Mouse (Mus musculus) CH12.LX (cell line): ENCODE measurements around the gene Eml2. TPM values are rescaled to one million over a fixed set of nuclear protein-coding genes. Genes with fewer than 3 reads are reported as not detected.
A peak's percentile ranks its signal among the peaks of the same experiment; 100 is the strongest.

Experiments
- DNase-seq: peaks from one replicate; pipeline ENCODE4 v3.0.0-alpha.2; 2013; ENCODE audit errors: extremely low read depth
- H3K27ac ChIP-seq: 2 replicates; pipeline ENCODE4 v1.5.1; 2012; ENCODE audit warnings: low read depth, mild to moderate bottlenecking, control low read depth, moderate library complexity; ENCODE audit not compliant: insufficient read depth
- H3K27me3 ChIP-seq: replicated peaks from 2 replicates; pipeline ENCODE3; 2012; ENCODE audit warnings: inconsistent platforms
- H3K36me3 ChIP-seq, 2 experiments: replicated peaks in 1 of 2; 2 replicates each; pipeline versions ENCODE3 to v1.6.1; 2012; ENCODE audit warnings: inconsistent platforms in 1 of 2, low read length in 1 of 2, mild to moderate bottlenecking in 1 of 2, mixed read lengths in 1 of 2, moderate library complexity in 1 of 2; ENCODE audit not compliant: control insufficient read depth in 1 of 2, insufficient read depth in 1 of 2
- H3K4me1 ChIP-seq, 2 experiments: 2 replicates each; pipeline ENCODE4 v1.6.1; 2012; ENCODE audit warnings: inconsistent platforms in 1 of 2, moderate library complexity in 1 of 2; ENCODE audit not compliant: insufficient read depth in 2 of 2, control insufficient read depth in 1 of 2
- H3K4me2 ChIP-seq: 2 replicates; pipeline ENCODE4 v1.6.1; 2012; ENCODE audit warnings: low read depth, mild to moderate bottlenecking, control low read depth; ENCODE audit not compliant: poor library complexity, insufficient read depth, severe bottlenecking
- H3K4me3 ChIP-seq, 3 experiments: fragments of 150-350 bp in 1 of 3; sonication (generic) in 1 of 3; replicated peaks in 1 of 3; 2 replicates each; pipeline versions ENCODE3 to v1.5.1; 2011 to 2012; ENCODE audit warnings: low read depth in 2 of 3, low read length in 2 of 3, mild to moderate bottlenecking in 2 of 3, moderate library complexity in 2 of 3, control low read depth in 1 of 3, improper control_type of control experiment in 1 of 3, inconsistent platforms in 1 of 3, mixed read lengths in 1 of 3; ENCODE audit not compliant: poor library complexity in 1 of 3
- H3K79me2 ChIP-seq: replicated peaks from 2 replicates; pipeline ENCODE4 v1.6.1; 2012; ENCODE audit warnings: mild to moderate bottlenecking, moderate library complexity; ENCODE audit not compliant: control insufficient read depth, poor library complexity, insufficient read depth, severe bottlenecking; ENCODE audit errors: extremely low read depth
- H3K9ac ChIP-seq: 2 replicates; pipeline ENCODE4 v1.6.1; 2012; ENCODE audit warnings: low read depth, mild to moderate bottlenecking, control low read depth, moderate library complexity; ENCODE audit not compliant: insufficient read depth
- H3K9me3 ChIP-seq: replicated peaks from 2 replicates; pipeline ENCODE3; 2012; ENCODE audit warnings: low read length, inconsistent platforms, mixed read lengths
- BHLHE40 ChIP-seq: IDR thresholded peaks from 2 replicates; pipeline ENCODE4 v1.6.1; 2011; ENCODE audit warnings: mild to moderate bottlenecking, low read depth, low read length, improper control_type of control experiment
- CHD1 ChIP-seq: IDR thresholded peaks from 2 replicates; pipeline ENCODE4 v1.6.1; 2012; ENCODE audit warnings: low read depth, low read length, improper control_type of control experiment, inconsistent platforms
- CHD2 ChIP-seq: IDR thresholded peaks from 2 replicates; pipeline ENCODE4 v1.6.1; 2011; ENCODE audit warnings: low read length, improper control_type of control experiment
- E2F4 ChIP-seq: IDR thresholded peaks from 2 replicates; pipeline ENCODE4 v1.6.1; 2011; ENCODE audit warnings: low read depth, low read length, improper control_type of control experiment; ENCODE audit not compliant: insufficient replicate concordance
- ELF1 ChIP-seq: IDR thresholded peaks from 2 replicates; pipeline ENCODE4 v1.6.1; 2014; ENCODE audit warnings: low read depth, mild to moderate bottlenecking, inconsistent platforms, low read length, improper control_type of control experiment
- EP300 ChIP-seq: IDR thresholded peaks from 2 replicates; pipeline ENCODE4 v1.6.1; 2011; ENCODE audit warnings: low read length, improper control_type of control experiment
- ETS1 ChIP-seq: conservative IDR thresholded peaks from 2 replicates; pipeline ENCODE4 v1.6.1; 2012; ENCODE audit warnings: low read depth, mild to moderate bottlenecking, inconsistent platforms, low read length, improper control_type of control experiment, moderate library complexity
- GABPA ChIP-seq: IDR thresholded peaks from 2 replicates; pipeline ENCODE4 v1.6.1; 2012; ENCODE audit warnings: low read depth, low read length, improper control_type of control experiment, inconsistent platforms; ENCODE audit not compliant: insufficient replicate concordance
- JUN ChIP-seq: IDR thresholded peaks from 2 replicates; pipeline ENCODE4 v1.6.1; 2011; ENCODE audit warnings: low read depth, mild to moderate bottlenecking, low read length, improper control_type of control experiment, moderate library complexity; ENCODE audit not compliant: insufficient read depth
- JUND ChIP-seq: conservative IDR thresholded peaks from 2 replicates; pipeline ENCODE4 v1.6.1; 2011; ENCODE audit warnings: low read depth, low read length, improper control_type of control experiment
- MAX ChIP-seq: IDR thresholded peaks from 2 replicates; pipeline ENCODE4 v1.6.1; 2011; ENCODE audit warnings: low read length, improper control_type of control experiment
- MAZ ChIP-seq: IDR thresholded peaks from 2 replicates; pipeline ENCODE4 v1.6.1; 2012; ENCODE audit warnings: low read depth, mild to moderate bottlenecking, inconsistent platforms, low read length, improper control_type of control experiment, moderate library complexity
- MEF2A ChIP-seq: IDR thresholded peaks from 2 replicates; pipeline ENCODE4 v1.6.1; 2014; ENCODE audit warnings: low read depth, mild to moderate bottlenecking, inconsistent platforms, low read length, improper control_type of control experiment, borderline replicate concordance
- MYC ChIP-seq: IDR thresholded peaks from 2 replicates; pipeline ENCODE4 v1.6.1; 2011; ENCODE audit warnings: low read depth, mild to moderate bottlenecking, improper control_type of control experiment, low read length
- NELFE ChIP-seq: IDR thresholded peaks from 2 replicates; pipeline ENCODE4 v1.6.1; 2011; ENCODE audit warnings: low read depth, low read length, improper control_type of control experiment
- NRF1 ChIP-seq: IDR thresholded peaks from 2 replicates; pipeline ENCODE4 v1.6.1; 2014; ENCODE audit warnings: low read depth, mild to moderate bottlenecking, inconsistent platforms, low read length, improper control_type of control experiment, moderate library complexity
- POLR2A ChIP-seq: IDR thresholded peaks from 2 replicates; pipeline ENCODE4 v1.6.1; 2011; ENCODE audit warnings: low read depth, mild to moderate bottlenecking, improper control_type of control experiment, low read length
- POLR2AphosphoS2 ChIP-seq: IDR thresholded peaks from 2 replicates; pipeline ENCODE4 v1.6.1; 2011; ENCODE audit warnings: low read depth, low read length, improper control_type of control experiment
- RAD21 ChIP-seq: IDR thresholded peaks from 2 replicates; pipeline ENCODE4 v1.6.1; 2011; ENCODE audit warnings: low read depth, mild to moderate bottlenecking, low read length, improper control_type of control experiment, moderate library complexity
- RCOR1 ChIP-seq: conservative IDR thresholded peaks from 2 replicates; pipeline ENCODE4 v1.6.1; 2012; ENCODE audit warnings: low read depth, mild to moderate bottlenecking, inconsistent platforms, low read length, improper control_type of control experiment
- SIN3A ChIP-seq: IDR thresholded peaks from 2 replicates; pipeline ENCODE4 v1.6.1; 2012; ENCODE audit warnings: low read length, improper control_type of control experiment, inconsistent platforms
- SMC3 ChIP-seq: IDR thresholded peaks from 2 replicates; pipeline ENCODE4 v1.6.1; 2011; ENCODE audit warnings: low read depth, low read length, improper control_type of control experiment
- TBP ChIP-seq: conservative IDR thresholded peaks from 2 replicates; pipeline ENCODE4 v1.6.1; 2011; ENCODE audit warnings: low read depth, low read length, improper control_type of control experiment
- TCF12 ChIP-seq: IDR thresholded peaks from 2 replicates; pipeline ENCODE4 v1.6.1; 2014; ENCODE audit warnings: low read depth, mild to moderate bottlenecking, inconsistent platforms, low read length, improper control_type of control experiment
- USF1 ChIP-seq: IDR thresholded peaks from 2 replicates; pipeline ENCODE4 v1.6.1; 2014; ENCODE audit warnings: low read depth, mild to moderate bottlenecking, inconsistent platforms, low read length, improper control_type of control experiment
- USF2 ChIP-seq: conservative IDR thresholded peaks from 2 replicates; pipeline ENCODE4 v1.6.1; 2011; ENCODE audit warnings: low read depth, low read length, improper control_type of control experiment
- ZKSCAN1 ChIP-seq: IDR thresholded peaks from 2 replicates; pipeline ENCODE4 v1.6.1; 2012; ENCODE audit warnings: low read depth, inconsistent platforms, low read length, improper control_type of control experiment, borderline replicate concordance
- ZMIZ1 ChIP-seq: IDR thresholded peaks from 2 replicates; pipeline ENCODE4 v1.6.1; 2012; ENCODE audit warnings: low read depth, mild to moderate bottlenecking, inconsistent platforms, low read length, improper control_type of control experiment
- dilution Hi-C: fragments of 300-500 bp; cut with MboI; formaldehyde crosslinking; loops from 2 replicates; pipeline ENCODE4 v1.14.3; 2020; ENCODE audit warnings: low sequenced_read_pairs; ENCODE audit not compliant: extremely low pct_unique_long_range_greater_than_20kb, extremely low pct_ligation_motif_present
- in situ Hi-C: fragments of 300-500 bp; cut with MboI; formaldehyde crosslinking; loops from 3 replicates; pipeline ENCODE4 v1.14.3; 2019; ENCODE audit warnings: low sequenced_read_pairs, low pct_ligation_motif_present, low pct_unique_long_range_greater_than_20kb, mixed read lengths
- polyA plus RNA-seq: library from polyadenylated mRNA; unstranded; fragments of >175 nt; gene quantifications from 2 replicates; pipeline ENCODE4 v1.2.1, GENCODE M21; 2012; ENCODE audit warnings: low read depth; ENCODE audit not compliant: insufficient read length
- total RNA-seq, 2 experiments: library from RNA; depleted of rRNA; stranded (reverse); fragments of 300-350 nt in 1 of 2; fragments of >200 nt in 1 of 2; gene quantifications; 2 replicates each; pipeline ENCODE4 v1.2.3; 2012 to 2014

Gene Eml2
- total and polyA plus RNA-seq, 3 experiments: 12.3 to 52.4 (median 29.1) TPM

DNA sequence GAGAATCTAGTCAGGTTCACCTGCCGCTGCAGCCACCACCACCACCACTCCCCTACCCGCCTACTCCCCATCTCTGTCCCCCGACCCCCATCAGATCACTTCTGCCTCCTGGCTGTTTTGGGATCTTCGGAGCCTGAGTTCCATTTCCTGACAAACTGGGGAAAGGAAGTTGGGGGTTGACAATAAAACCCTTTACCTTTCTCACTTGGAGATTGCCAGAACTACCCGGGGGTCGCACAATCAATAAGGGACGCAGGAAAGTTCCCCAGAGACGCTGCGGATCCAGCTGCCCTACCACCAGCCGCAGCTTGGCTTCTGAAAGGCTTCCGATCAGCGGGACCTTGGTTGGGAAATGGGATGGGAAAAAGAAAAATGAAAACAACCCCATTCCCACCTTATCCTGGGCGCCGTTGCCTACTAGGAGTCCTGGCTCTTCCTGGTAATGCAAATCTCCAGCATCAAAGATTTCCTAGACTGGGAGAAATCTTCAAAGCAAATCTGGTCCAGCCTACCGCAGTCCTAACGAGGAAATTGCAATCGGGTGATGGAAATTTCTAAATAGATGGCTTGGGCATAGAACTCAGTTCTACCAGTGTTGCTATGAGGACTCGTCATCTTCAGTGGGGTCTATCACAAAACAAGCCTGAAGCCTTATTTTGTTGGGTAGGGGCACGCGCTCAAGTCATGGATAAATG, 27.9 kb upstream of the Eml2 start:
- DNase-seq: no peak
- Histone ChIP-seq H3K79me2 (peaks cover 15% of the 10 kb centered on the region), H3K27me3 (no peaks in the 10 kb centered on the region), H3K4me1 (peaks cover 6 to 39% of the 10 kb centered on the region in 2 experiments), H3K4me3 (peak overlapping the region; percentile 56 to 80 (median 62)), H3K36me3 (peaks cover 39 to 58% of the 10 kb centered on the region in 2 experiments), H3K9ac (peak overlapping the region; percentile 74), H3K9me3 (no peaks in the 10 kb centered on the region), H3K4me2 (peak overlapping the region; percentile 35), H3K27ac (no peak overlapping the region)
- dilution Hi-C loops: no loop called here
- no peak for TF ChIP-seq MEF2A
- TF ChIP-seq SMC3: no peak
- TF ChIP-seq JUND: no peak
- TF ChIP-seq TBP: no peak
- no peak for TF ChIP-seq MAX
- TF ChIP-seq NELFE: no peak
- no peak for TF ChIP-seq E2F4
- no peak for TF ChIP-seq NRF1
- no peak for TF ChIP-seq POLR2AphosphoS2
- TF ChIP-seq BHLHE40: no peak
- TF ChIP-seq JUN: no peak
- no peak for TF ChIP-seq GABPA
- no peak for TF ChIP-seq TCF12
- no peak for TF ChIP-seq CHD2
- TF ChIP-seq MAZ: no peak
- in situ Hi-C loops: no loop called here

DNA sequence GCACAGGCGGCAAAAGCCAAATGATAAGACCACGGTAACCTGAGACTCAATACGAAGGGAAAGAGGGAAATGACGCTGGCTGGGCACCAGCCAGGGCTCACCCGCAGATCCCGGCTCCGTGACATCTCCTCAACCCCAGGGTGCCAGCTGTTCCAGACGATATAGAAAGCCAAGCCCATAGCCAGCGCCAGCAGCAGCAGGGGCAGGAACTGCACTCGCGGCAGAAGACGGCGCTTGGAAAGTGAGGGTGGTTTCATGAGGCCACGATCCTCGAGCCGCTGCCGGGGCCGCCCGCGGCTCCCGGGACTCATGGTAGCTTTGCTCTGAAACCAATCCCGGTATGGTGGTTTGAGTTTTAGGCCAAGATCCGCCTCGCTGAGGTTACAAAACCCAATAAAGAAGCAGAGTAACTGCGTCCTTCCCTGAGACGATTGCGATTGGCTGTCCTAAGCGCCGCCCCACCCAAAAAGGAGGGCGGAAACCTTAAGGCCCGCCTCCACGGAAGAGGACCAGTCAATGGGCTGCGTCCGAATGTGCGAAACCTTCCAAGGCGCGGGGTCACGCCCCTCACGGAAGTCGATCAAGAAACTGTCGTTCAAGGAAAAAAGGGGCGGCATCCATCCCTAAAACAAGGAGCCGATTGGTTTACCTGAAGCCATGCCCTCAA, 27.2 kb upstream of the Eml2 start, which contains the start of gene Qpctl:
Gene Qpctl (minus strand): TSS at position 417 of the 667 bp plus-strand sequence.
- Histone ChIP-seq H3K4me3 (peak within 1 kb of the TSS; percentile 62 to 97 (median 85)), H3K9ac (peak within 1 kb of the TSS; percentile 97), H3K4me2 (peak within 1 kb of the TSS; percentile 92), H3K79me2 (peaks cover 15% of the 10 kb centered on the region), H3K27ac (peak within 1 kb of the TSS; percentile 25), H3K27me3 (no peaks in the 10 kb centered on the region), H3K4me1 (peaks cover 6 to 39% of the 10 kb centered on the region in 2 experiments), H3K9me3 (no peaks in the 10 kb centered on the region), H3K36me3 (peaks cover 45 to 61% of the 10 kb centered on the region in 2 experiments)
- DNase-seq: peak; percentile 100
- dilution Hi-C loops: no loop called here
- in situ Hi-C loops: no loop called here
- TF ChIP-seq USF2 (no peak), CHD1 (no peak), JUN (no peak), MYC (0 out of 2 replicates have a peak, but pooled peaks have one; percentile 32), EP300 (no peak), MEF2A (0 out of 2 replicates have a peak, but pooled peaks have one; percentile 32), RAD21 (no peak), ETS1 (no peak), MAX (0 out of 2 replicates have a peak, but pooled peaks have one; percentile 27), CHD2 (peak; percentile 64), POLR2A (peak; percentile 97), NRF1 (no peak), ZKSCAN1 (no peak), BHLHE40 (0 out of 2 replicates have a peak, but pooled peaks have one; percentile 14), ZMIZ1 (peak; percentile 86), MAZ (no peak), RCOR1 (0 out of 2 replicates have a peak, but pooled peaks have one; percentile 44), TCF12 (peak; percentile 72), NELFE (peak; percentile 93), SIN3A (no peak; the same call in none of the 2 replicates), ELF1 (peak; percentile 85), USF1 (no peak)
